Mouse (Mus musculus): ENCODE measurements at regions not wholly inside any gene's neighbourhood (a gene's known extent, or its start where the extent isn't known, plus 50 kb on each side); places are given as distances from the start of the nearest gene placed in this dataset.

GRCm38 (mm10) chr3:143988037-143988436 is 217.0 kb downstream of the Lmo4 start:
- Histone ChIP-seq H3K9me3 (ENCODE audit: control insufficient read depth, low read length) (peaks cover 5% of the 10 kb centered on the region; the same call in 1 of the 2 replicates), H3K36me3 (ENCODE audit: control insufficient read depth, insufficient read depth, low read length) (no peaks in the 10 kb centered on the region), H3K4me3 (ENCODE audit: low read depth, low read length) (no peak overlapping the region), H3K4me1 (ENCODE audit: control insufficient read depth, insufficient read depth, low read length) (no peaks in the 10 kb centered on the region), H3K27me3 (replicated peaks; ENCODE audit: control insufficient read depth, insufficient read depth, low read length) (no peaks in the 10 kb centered on the region), H3K4me2 (ENCODE audit: low read depth, low read length) (no peak overlapping the region), H3K27ac (replicated peaks; ENCODE audit: low read depth, low read length) (no peak overlapping the region), H3K9ac (ENCODE audit: low read depth, low read length) (no peak overlapping the region)
- ATAC-seq (ENCODE audit: low read depth) (no peak), DNase-seq (ENCODE audit: low spot score) (no peak)
- 95% methylated on average over 5 of the region's 5 CpGs for WGBS

- Histone ChIP-seq H3K27me3 (replicated peaks; ENCODE audit: control insufficient read depth, insufficient read depth, low read length) (no peaks in the 10 kb centered on the region), H3K4me3 (ENCODE audit: low read depth, low read length) (no peak overlapping the region), H3K27ac (replicated peaks; ENCODE audit: low read depth, low read length) (no peak overlapping the region), H3K9ac (ENCODE audit: low read depth, low read length) (no peak overlapping the region), H3K9me3 (ENCODE audit: control insufficient read depth, low read length) (peaks cover 5% of the 10 kb centered on the region; the same call in 1 of the 2 replicates), H3K4me2 (ENCODE audit: low read depth, low read length) (no peak overlapping the region), H3K4me1 (ENCODE audit: control insufficient read depth, insufficient read depth, low read length) (no peaks in the 10 kb centered on the region), H3K36me3 (ENCODE audit: control insufficient read depth, insufficient read depth, low read length) (no peaks in the 10 kb centered on the region)
- DNase-seq (ENCODE audit: low spot score), result no peak
- ATAC-seq (ENCODE audit: low read depth), result no peak
- WGBS, result 94% methylated on average over 2 of the region's 2 CpGs
These were observed 218.2 kb downstream of the Lmo4 start for GRCm38 (mm10) chr3:143986798-143987197.

GRCm38 (mm10) chr3:143986200-143986506 is 218.9 kb downstream of the Lmo4 start:
- H3K4me2 ChIP-seq (ENCODE audit: low read depth, low read length), result no peak overlapping the region
- H3K4me1 ChIP-seq (ENCODE audit: control insufficient read depth, insufficient read depth, low read length), result no peaks in the 10 kb centered on the region
- WGBS, result 71% methylated on average over 5 of the region's 5 CpGs
- H3K27ac ChIP-seq (replicated peaks; ENCODE audit: low read depth, low read length), result no peak overlapping the region
- DNase-seq (ENCODE audit: low spot score) (no peak), ATAC-seq (ENCODE audit: low read depth) (no peak)
- no peaks in the 10 kb centered on the region for H3K27me3 ChIP-seq (replicated peaks; ENCODE audit: control insufficient read depth, insufficient read depth, low read length)
- H3K4me3 ChIP-seq (ENCODE audit: low read depth, low read length), result no peak overlapping the region
- peaks cover 5% of the 10 kb centered on the region; the same call in 1 of the 2 replicates for H3K9me3 ChIP-seq (ENCODE audit: control insufficient read depth, low read length)
- H3K9ac ChIP-seq (ENCODE audit: low read depth, low read length), result no peak overlapping the region
- H3K36me3 ChIP-seq (ENCODE audit: control insufficient read depth, insufficient read depth, low read length), result no peaks in the 10 kb centered on the region

GRCm38 (mm10) chr3:143985349-143986199 is 219.4 kb downstream of the Lmo4 start:
- Histone ChIP-seq H3K36me3 (ENCODE audit: control insufficient read depth, insufficient read depth, low read length) (no peaks in the 10 kb centered on the region), H3K9ac (ENCODE audit: low read depth, low read length) (no peak overlapping the region), H3K4me3 (ENCODE audit: low read depth, low read length) (no peak overlapping the region), H3K27ac (replicated peaks; ENCODE audit: low read depth, low read length) (no peak overlapping the region), H3K9me3 (ENCODE audit: control insufficient read depth, low read length) (peaks cover 5% of the 10 kb centered on the region; the same call in 1 of the 2 replicates), H3K4me1 (ENCODE audit: control insufficient read depth, insufficient read depth, low read length) (no peaks in the 10 kb centered on the region), H3K27me3 (replicated peaks; ENCODE audit: control insufficient read depth, insufficient read depth, low read length) (no peaks in the 10 kb centered on the region), H3K4me2 (ENCODE audit: low read depth, low read length) (no peak overlapping the region)
- ATAC-seq (ENCODE audit: low read depth) (no peak), DNase-seq (ENCODE audit: low spot score) (peak; percentile 41)
- 60% methylated on average over 6 of the region's 6 CpGs for WGBS

GRCm38 (mm10) chr3:143978703-143979102 is 226.3 kb downstream of the Lmo4 start:
- Histone ChIP-seq H3K36me3 (ENCODE audit: control insufficient read depth, insufficient read depth, low read length) (no peaks in the 10 kb centered on the region), H3K4me2 (ENCODE audit: low read depth, low read length) (no peak overlapping the region), H3K9ac (ENCODE audit: low read depth, low read length) (no peak overlapping the region), H3K9me3 (ENCODE audit: control insufficient read depth, low read length) (no peaks in the 10 kb centered on the region), H3K4me3 (ENCODE audit: low read depth, low read length) (no peak overlapping the region), H3K27ac (replicated peaks; ENCODE audit: low read depth, low read length) (no peak overlapping the region), H3K27me3 (replicated peaks; ENCODE audit: control insufficient read depth, insufficient read depth, low read length) (no peaks in the 10 kb centered on the region), H3K4me1 (ENCODE audit: control insufficient read depth, insufficient read depth, low read length) (no peaks in the 10 kb centered on the region)
- ATAC-seq (ENCODE audit: low read depth) (no peak), DNase-seq (ENCODE audit: low spot score) (no peak)
- WGBS, result 87% methylated on average over 2 of the region's 2 CpGs

GRCm38 (mm10) chr3:143977886-143978447 is 227.1 kb downstream of the Lmo4 start:
- no peak overlapping the region for H3K9ac ChIP-seq (ENCODE audit: low read depth, low read length)
- ATAC-seq (ENCODE audit: low read depth) (no peak), DNase-seq (ENCODE audit: low spot score) (no peak)
- H3K9me3 ChIP-seq (ENCODE audit: control insufficient read depth, low read length), result no peaks in the 10 kb centered on the region
- no peak overlapping the region for H3K4me3 ChIP-seq (ENCODE audit: low read depth, low read length)
- H3K27ac ChIP-seq (replicated peaks; ENCODE audit: low read depth, low read length), result no peak overlapping the region
- no peak overlapping the region for H3K4me2 ChIP-seq (ENCODE audit: low read depth, low read length)
- H3K4me1 ChIP-seq (ENCODE audit: control insufficient read depth, insufficient read depth, low read length), result no peaks in the 10 kb centered on the region
- no peaks in the 10 kb centered on the region for H3K36me3 ChIP-seq (ENCODE audit: control insufficient read depth, insufficient read depth, low read length)
- 78% methylated on average over 7 of the region's 7 CpGs for WGBS
- no peaks in the 10 kb centered on the region for H3K27me3 ChIP-seq (replicated peaks; ENCODE audit: control insufficient read depth, insufficient read depth, low read length)

GRCm38 (mm10) chr3:143973582-143973981 is 231.4 kb downstream of the Lmo4 start:
- H3K9me3 ChIP-seq (ENCODE audit: control insufficient read depth, low read length), result no peaks in the 10 kb centered on the region
- WGBS, result 86% methylated on average over 9 of the region's 9 CpGs
- H3K27me3 ChIP-seq (replicated peaks; ENCODE audit: control insufficient read depth, insufficient read depth, low read length), result no peaks in the 10 kb centered on the region
- H3K4me2 ChIP-seq (ENCODE audit: low read depth, low read length), result no peak overlapping the region
- no peaks in the 10 kb centered on the region for H3K4me1 ChIP-seq (ENCODE audit: control insufficient read depth, insufficient read depth, low read length)
- no peak overlapping the region for H3K4me3 ChIP-seq (ENCODE audit: low read depth, low read length)
- no peaks in the 10 kb centered on the region for H3K36me3 ChIP-seq (ENCODE audit: control insufficient read depth, insufficient read depth, low read length)
- no peak overlapping the region for H3K9ac ChIP-seq (ENCODE audit: low read depth, low read length)
- no peak overlapping the region for H3K27ac ChIP-seq (replicated peaks; ENCODE audit: low read depth, low read length)
- ATAC-seq (ENCODE audit: low read depth) (no peak), DNase-seq (ENCODE audit: low spot score) (no peak)

GRCm38 (mm10) chr3:143972351-143972750 is 232.7 kb downstream of the Lmo4 start:
- H3K4me1 ChIP-seq (ENCODE audit: control insufficient read depth, insufficient read depth, low read length), result no peaks in the 10 kb centered on the region
- H3K36me3 ChIP-seq (ENCODE audit: control insufficient read depth, insufficient read depth, low read length), result no peaks in the 10 kb centered on the region
- no peak overlapping the region for H3K9ac ChIP-seq (ENCODE audit: low read depth, low read length)
- DNase-seq (ENCODE audit: low spot score) (no peak), ATAC-seq (ENCODE audit: low read depth) (no peak)
- no peaks in the 10 kb centered on the region for H3K9me3 ChIP-seq (ENCODE audit: control insufficient read depth, low read length)
- no peak overlapping the region for H3K4me2 ChIP-seq (ENCODE audit: low read depth, low read length)
- H3K4me3 ChIP-seq (ENCODE audit: low read depth, low read length), result no peak overlapping the region
- H3K27me3 ChIP-seq (replicated peaks; ENCODE audit: control insufficient read depth, insufficient read depth, low read length), result no peaks in the 10 kb centered on the region
- H3K27ac ChIP-seq (replicated peaks; ENCODE audit: low read depth, low read length), result no peak overlapping the region

- Histone ChIP-seq H3K4me1 (ENCODE audit: control insufficient read depth, insufficient read depth, low read length) (no peaks in the 10 kb centered on the region), H3K27me3 (replicated peaks; ENCODE audit: control insufficient read depth, insufficient read depth, low read length) (no peaks in the 10 kb centered on the region), H3K4me2 (ENCODE audit: low read depth, low read length) (no peak overlapping the region), H3K36me3 (ENCODE audit: control insufficient read depth, insufficient read depth, low read length) (no peaks in the 10 kb centered on the region), H3K9ac (ENCODE audit: low read depth, low read length) (no peak overlapping the region), H3K27ac (replicated peaks; ENCODE audit: low read depth, low read length) (no peak overlapping the region), H3K4me3 (ENCODE audit: low read depth, low read length) (no peak overlapping the region), H3K9me3 (ENCODE audit: control insufficient read depth, low read length) (no peaks in the 10 kb centered on the region)
- ATAC-seq (ENCODE audit: low read depth) (no peak), DNase-seq (ENCODE audit: low spot score) (no peak)
- WGBS, result 85% methylated on average over 11 of the region's 11 CpGs
These were observed 234.2 kb downstream of the Lmo4 start for GRCm38 (mm10) chr3:143970771-143971170.

All from embryonic facial prominence, embryonic 14.5 days (tissue).